Mouse (Mus musculus) hindbrain, embryonic 11.5 days (tissue): Measurements from ENCODE around the gene Furin. TPM values are rescaled to one million over a fixed set of nuclear protein-coding genes. Genes with fewer than 3 reads are reported as not detected.

Experiments used
- ATAC-seq: fragments of 200-750 bp; cut with Nextera tagmentation; 2 replicates; pipeline ENCODE4 v1.8.0; 2017; ENCODE audit warnings: mild to moderate bottlenecking, moderate TSS enrichment, moderate library complexity; ENCODE audit not compliant: low FRiP score
- DNase-seq: peaks from one replicate; pipeline ENCODE4 v3.0.0-alpha.2; 2015; ENCODE audit warnings: low spot score
- H3K27ac ChIP-seq: fragments of 300-500 bp; sonication (generic); 2 replicates; pipeline ENCODE4 v1.5.1; 2014; ENCODE audit warnings: mild to moderate bottlenecking, low read depth, low read length
- H3K27me3 ChIP-seq: fragments of 300-500 bp; sonication (generic); 2 replicates; pipeline ENCODE4 v1.6.1; 2014; ENCODE audit warnings: mild to moderate bottlenecking, low read length, moderate library complexity, mixed read lengths; ENCODE audit not compliant: control insufficient read depth, insufficient read depth
- H3K36me3 ChIP-seq: fragments of 300-500 bp; sonication (generic); 2 replicates; pipeline ENCODE4 v1.6.1; 2014; ENCODE audit warnings: mild to moderate bottlenecking, low read length, moderate library complexity, mixed read lengths; ENCODE audit not compliant: control insufficient read depth, insufficient read depth
- H3K4me1 ChIP-seq: fragments of 300-500 bp; sonication (generic); replicated peaks from 2 replicates; pipeline ENCODE4 v1.6.1; 2014; ENCODE audit warnings: low read length, mixed read lengths; ENCODE audit not compliant: control insufficient read depth, insufficient read depth
- H3K4me2 ChIP-seq: fragments of 300-500 bp; sonication (generic); replicated peaks from 2 replicates; pipeline ENCODE4 v1.6.1; 2014; ENCODE audit warnings: mild to moderate bottlenecking, low read depth, low read length
- H3K4me3 ChIP-seq: fragments of 300-500 bp; sonication (generic); 2 replicates; pipeline ENCODE4 v1.5.1; 2014; ENCODE audit warnings: low read depth, low read length
- H3K9ac ChIP-seq: fragments of 300-500 bp; sonication (generic); 2 replicates; pipeline ENCODE4 v1.6.1; 2014; ENCODE audit warnings: low read depth, low read length
- H3K9me3 ChIP-seq: fragments of 300-500 bp; sonication (generic); 2 replicates; pipeline ENCODE4 v1.6.1; 2016; ENCODE audit warnings: low read length; ENCODE audit not compliant: control insufficient read depth
- WGBS: fragments of 180-500 bp; shearing (Covaris S2); extraction: QIAGEN DNeasy Blood & Tissue Kit; methylation state at CpG from one replicate; pipeline ENCODE4 v1.1.7; 2014; 5-methylcytosine and 5-hydroxymethylcytosine counted together
- polyA plus RNA-seq: library from polyadenylated mRNA; unstranded; fragments of >200 nt; fragmentation: Nextera tagmentation; extraction: Ambion mirVana; gene quantifications from 2 replicates; pipeline ENCODE4 v1.2.1, GENCODE M21; 2014

The Furin gene
- polyA plus RNA-seq, 1 experiment from 2014 or later: 4.1 TPM

GRCm38 (mm10) chr7:80410380-80410779 is 5.1 kb upstream of the Furin start:
- ATAC-seq: no peak
- 83% methylated on average over 9 of the region's 9 CpGs for WGBS
- no peaks in the 10 kb centered on the region for H3K9me3 ChIP-seq
- no peaks in the 10 kb centered on the region for H3K27me3 ChIP-seq
- H3K9ac ChIP-seq: no peak overlapping the region
- no peaks in the 10 kb centered on the region for H3K4me1 ChIP-seq
- no peak overlapping the region for H3K4me2 ChIP-seq
- no peak overlapping the region for H3K27ac ChIP-seq
- H3K36me3 ChIP-seq: no peaks in the 10 kb centered on the region
- H3K4me3 ChIP-seq: no peak overlapping the region
- no peak for DNase-seq

- ATAC-seq (no peak), DNase-seq (no peak)
- 83% methylated on average over 9 of the region's 9 CpGs for WGBS
- no peak overlapping the region for H3K27ac ChIP-seq
- H3K4me2 ChIP-seq: no peak overlapping the region
- no peak overlapping the region for H3K4me3 ChIP-seq
- H3K9ac ChIP-seq: no peak overlapping the region
- no peaks in the 10 kb centered on the region for H3K27me3 ChIP-seq
- no peaks in the 10 kb centered on the region for H3K9me3 ChIP-seq
- H3K36me3 ChIP-seq: no peaks in the 10 kb centered on the region
- no peaks in the 10 kb centered on the region for H3K4me1 ChIP-seq
Observed at GRCm38 (mm10) chr7:80407712-80408111, 2.5 kb upstream of the Furin start.

- DNase-seq (no peak), ATAC-seq (no peak)
- Histone ChIP-seq H3K4me1 (peaks cover 6% of the 10 kb centered on the region; the same call in 1 of the 2 replicates), H3K27me3 (no peaks in the 10 kb centered on the region), H3K36me3 (no peaks in the 10 kb centered on the region), H3K9ac (no peak overlapping the region), H3K27ac (no peak overlapping the region), H3K4me3 (no peak overlapping the region), H3K4me2 (no peak overlapping the region), H3K9me3 (no peaks in the 10 kb centered on the region)
- WGBS: 89% methylated on average over 3 of the region's 3 CpGs
Observed at GRCm38 (mm10) chr7:80406186-80406585, 950 bp upstream of the Furin start.

GRCm38 (mm10) chr7:80404101-80404894 is 938 bp downstream of the Furin start:
- Histone ChIP-seq H3K27me3 (no peaks in the 10 kb centered on the region), H3K9me3 (no peaks in the 10 kb centered on the region), H3K4me2 (no peak overlapping the region), H3K4me3 (no peak overlapping the region), H3K27ac (no peak overlapping the region), H3K36me3 (no peaks in the 10 kb centered on the region), H3K4me1 (peaks cover 6% of the 10 kb centered on the region; the same call in 1 of the 2 replicates), H3K9ac (no peak overlapping the region)
- ATAC-seq (no peak), DNase-seq (no peak)
- 61% methylated on average over 7 of the region's 7 CpGs for whole genome bisulfite sequencing

DNA sequence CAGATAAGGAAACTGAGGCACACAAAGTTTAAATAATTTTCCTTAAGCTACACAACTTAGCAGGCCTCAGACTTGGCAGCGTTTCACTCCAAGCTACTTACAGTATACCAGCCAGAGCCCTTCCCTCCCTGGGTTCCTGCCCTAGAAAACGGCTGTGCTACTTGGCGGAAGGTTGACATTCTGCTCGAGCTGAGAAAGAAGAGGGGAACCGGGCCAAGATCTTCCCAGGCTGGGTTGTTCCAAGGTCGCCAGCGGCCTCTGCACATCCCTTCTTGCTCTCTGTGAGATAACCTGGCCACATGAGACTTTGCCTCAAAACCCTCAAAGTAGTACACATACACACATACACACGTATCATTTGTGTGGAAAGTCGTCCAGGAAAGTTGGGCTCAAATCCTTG is 1.7 kb downstream of the Furin start:
- Histone ChIP-seq H3K4me1 (peaks cover 6% of the 10 kb centered on the region; the same call in 1 of the 2 replicates), H3K4me2 (0 out of 2 replicates have a peak overlapping the region, but pooled peaks have one; percentile 78), H3K27me3 (no peaks in the 10 kb centered on the region), H3K27ac (no peak overlapping the region), H3K4me3 (no peak overlapping the region), H3K36me3 (no peaks in the 10 kb centered on the region), H3K9me3 (no peaks in the 10 kb centered on the region), H3K9ac (no peak overlapping the region)
- WGBS: 52% methylated on average over 9 of the region's 9 CpGs
- ATAC-seq: no peak
- no peak for DNase-seq

DNA sequence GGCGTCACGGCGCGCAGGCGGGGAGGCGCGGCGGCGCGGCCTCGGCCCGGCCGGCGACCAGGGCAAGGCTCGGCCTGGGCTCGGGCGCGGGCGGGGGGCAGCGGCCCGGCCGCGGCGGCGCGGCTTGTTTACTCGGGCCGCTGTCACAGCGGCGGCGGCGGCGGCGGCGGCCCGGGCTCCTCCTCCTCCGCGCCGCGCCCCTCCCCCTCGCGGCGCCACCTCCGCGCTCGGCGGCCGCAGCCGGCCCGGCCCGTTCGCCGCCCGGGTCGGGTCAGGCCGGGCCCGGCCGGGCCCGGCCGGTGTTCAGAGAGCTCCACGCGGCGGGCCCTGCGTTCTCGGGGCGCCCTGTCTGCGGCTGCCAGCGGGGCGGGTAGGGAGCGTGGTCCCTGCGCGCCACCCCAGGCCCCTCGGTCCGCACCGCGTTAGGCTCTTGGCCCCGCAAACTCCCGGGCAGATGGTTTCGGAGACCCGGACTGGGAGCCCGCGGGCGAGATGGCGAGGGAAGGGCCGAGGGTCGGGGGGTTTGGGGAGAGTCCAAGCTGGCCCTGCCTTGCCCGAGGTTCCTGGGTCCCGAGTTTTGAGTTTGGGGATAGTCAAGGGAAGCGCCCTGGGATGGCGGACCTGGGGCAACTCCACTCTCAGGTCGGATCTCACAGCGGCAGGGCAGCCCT is 2.5 kb downstream of the Furin start:
- H3K9ac ChIP-seq: peak overlapping the region; percentile 90
- H3K4me1 ChIP-seq: peaks cover 6% of the 10 kb centered on the region; the same call in 1 of the 2 replicates
- H3K9me3 ChIP-seq: no peaks in the 10 kb centered on the region
- H3K27ac ChIP-seq: peak overlapping the region; percentile 73
- no peaks in the 10 kb centered on the region for H3K36me3 ChIP-seq
- under 1% methylated on average over 31 of the region's 92 CpGs for WGBS
- H3K27me3 ChIP-seq: no peaks in the 10 kb centered on the region
- ATAC-seq: peak; percentile 70
- DNase-seq: peak; percentile 84
- peak overlapping the region; percentile 91 for H3K4me3 ChIP-seq
- peak overlapping the region; percentile 92 for H3K4me2 ChIP-seq

DNA sequence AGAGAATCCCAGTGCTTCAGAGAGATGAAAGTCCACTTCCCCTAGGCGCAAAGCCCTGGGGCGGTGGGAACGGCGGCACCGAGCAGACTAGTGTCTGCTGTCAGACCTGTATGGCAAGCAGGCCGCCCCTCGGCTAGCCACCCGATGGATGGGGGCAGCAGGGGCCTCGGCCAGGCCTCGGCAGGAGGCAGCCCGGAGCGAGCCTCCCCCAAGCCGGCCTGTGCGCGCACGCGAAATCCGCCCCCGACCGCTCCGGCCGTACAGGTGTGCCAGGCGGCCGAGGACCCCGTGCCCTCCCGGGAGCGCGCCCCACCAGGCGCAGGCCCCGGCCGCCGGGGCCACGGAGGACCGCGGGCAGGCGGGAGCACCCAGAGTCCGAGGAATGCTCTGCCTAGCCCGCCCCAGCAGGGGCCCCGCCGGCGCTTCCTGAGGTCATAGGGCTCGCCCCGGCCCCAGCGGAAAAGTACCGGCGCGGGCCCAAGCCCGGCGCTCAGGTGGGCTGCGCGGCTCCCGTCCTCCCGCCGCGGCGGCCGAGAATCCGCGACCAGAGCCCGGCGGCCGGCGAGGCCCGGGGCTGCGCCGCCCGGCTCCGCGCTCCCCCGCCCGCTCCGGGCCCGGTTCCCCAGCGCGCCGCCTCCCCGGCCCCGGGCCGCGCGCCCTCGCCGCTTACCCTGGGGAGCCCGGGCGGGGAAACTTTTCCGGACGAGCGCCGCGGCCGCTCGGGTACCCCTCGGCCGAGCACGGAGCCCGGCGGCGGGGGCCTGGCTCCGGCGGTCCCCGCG is 3.2 kb downstream of the Furin start:
- peak overlapping the region; percentile 92 for H3K4me2 ChIP-seq
- peak; percentile 61 for ATAC-seq
- peaks cover 6% of the 10 kb centered on the region; the same call in 1 of the 2 replicates for H3K4me1 ChIP-seq
- H3K27ac ChIP-seq: peak overlapping the region; percentile 73
- no peaks in the 10 kb centered on the region for H3K9me3 ChIP-seq
- H3K36me3 ChIP-seq: no peaks in the 10 kb centered on the region
- peak; percentile 58 for DNase-seq
- peak overlapping the region; percentile 90 for H3K9ac ChIP-seq
- under 1% methylated on average over 83 of the region's 102 CpGs for WGBS
- H3K4me3 ChIP-seq: peak overlapping the region; percentile 91
- no peaks in the 10 kb centered on the region for H3K27me3 ChIP-seq

GRCm38 (mm10) chr7:80401041-80401859 is 4.0 kb downstream of the Furin start:
- WGBS: 19% methylated on average over 5 of the region's 5 CpGs
- H3K4me3 ChIP-seq: peak overlapping the region; percentile 91
- no peaks in the 10 kb centered on the region for H3K27me3 ChIP-seq
- peak overlapping the region; percentile 90 for H3K9ac ChIP-seq
- no peaks in the 10 kb centered on the region for H3K36me3 ChIP-seq
- DNase-seq: peak; percentile 19
- H3K9me3 ChIP-seq: no peaks in the 10 kb centered on the region
- H3K27ac ChIP-seq: no peak overlapping the region
- peak overlapping the region; percentile 92 for H3K4me2 ChIP-seq
- ATAC-seq: no peak; the same call in 1 of the 2 replicates
- peaks cover 6% of the 10 kb centered on the region; the same call in 1 of the 2 replicates for H3K4me1 ChIP-seq
